Mouse (Mus musculus) hindbrain, embryonic 14.5 days (tissue): Measurements from ENCODE around the gene Marco. TPM values are rescaled to one million over a fixed set of nuclear protein-coding genes. Genes with fewer than 3 reads are reported as not detected.

ENCODE experiments used
- ATAC-seq: fragments of 200-750 bp; cut with Nextera tagmentation; 2 replicates; pipeline ENCODE4 v1.8.0; 2017; ENCODE audit warnings: moderate number of reproducible peaks, mild to moderate bottlenecking, moderate TSS enrichment, moderate library complexity; ENCODE audit not compliant: low FRiP score
- DNase-seq: peaks from one replicate; pipeline ENCODE4 v3.0.0-alpha.2; 2015; ENCODE audit warnings: low spot score
- H3K27ac ChIP-seq: fragments of 300-500 bp; sonication (generic); 2 replicates; pipeline ENCODE4 v1.5.1; 2014; ENCODE audit warnings: mild to moderate bottlenecking, moderate library complexity
- H3K27me3 ChIP-seq: fragments of 300-500 bp; sonication (generic); 2 replicates; pipeline ENCODE4 v1.6.1; 2014; ENCODE audit warnings: mild to moderate bottlenecking, low read length, mixed read lengths; ENCODE audit not compliant: control insufficient read depth, insufficient read depth
- H3K36me3 ChIP-seq: fragments of 300-500 bp; sonication (generic); replicated peaks from 2 replicates; pipeline ENCODE4 v1.6.1; 2014; ENCODE audit not compliant: control insufficient read depth, insufficient read depth
- H3K4me1 ChIP-seq: fragments of 300-500 bp; sonication (generic); replicated peaks from 2 replicates; pipeline ENCODE4 v1.6.1; 2014; ENCODE audit warnings: antibody characterized with exemption, low read length, mixed read lengths; ENCODE audit not compliant: control insufficient read depth, insufficient read depth
- H3K4me2 ChIP-seq: fragments of 300-500 bp; sonication (generic); replicated peaks from 2 replicates; pipeline ENCODE4 v1.6.1; 2014; ENCODE audit warnings: mild to moderate bottlenecking, moderate library complexity
- H3K4me3 ChIP-seq: fragments of 300-500 bp; sonication (generic); replicated peaks from 2 replicates; pipeline ENCODE4 v1.5.1; 2014; ENCODE audit warnings: mild to moderate bottlenecking, low read length
- H3K9ac ChIP-seq: fragments of 300-500 bp; sonication (generic); 2 replicates; pipeline ENCODE4 v1.6.1; 2014
- H3K9me3 ChIP-seq: fragments of 300-500 bp; sonication (generic); 2 replicates; pipeline ENCODE4 v1.6.1; 2016; ENCODE audit warnings: low read length; ENCODE audit not compliant: control insufficient read depth
- WGBS: fragments of 180-500 bp; shearing (Covaris S2); extraction: QIAGEN DNeasy Blood & Tissue Kit; methylation state at CpG from one replicate; pipeline ENCODE4 v1.1.7; 2014; 5-methylcytosine and 5-hydroxymethylcytosine counted together
- polyA plus RNA-seq: library from polyadenylated mRNA; unstranded; fragments of >200 nt; fragmentation: Nextera tagmentation; extraction: Ambion mirVana; gene quantifications from 2 replicates; pipeline ENCODE4 v1.2.1, GENCODE M21; 2014

The Marco gene
- 0.21 TPM in 1 of 2 replicates, not detected in the other for polyA plus RNA-seq

GRCm38 (mm10) chr1:120504924-120505323, at the start of gene Marco:
Gene Marco (minus strand): TSS chr1:120505024.
- ATAC-seq, result no peak
- Histone ChIP-seq H3K27ac (no peak within 1 kb of the TSS), H3K4me2 (no peak within 1 kb of the TSS), H3K4me3 (no peak within 1 kb of the TSS), H3K9ac (no peak within 1 kb of the TSS), H3K9me3 (no peaks in the 10 kb centered on the region), H3K27me3 (no peaks in the 10 kb centered on the region), H3K4me1 (no peaks in the 10 kb centered on the region), H3K36me3 (no peaks in the 10 kb centered on the region)
- 83% methylated on average over 1 of the region's 1 CpGs for WGBS
- DNase-seq, result no peak

- Histone ChIP-seq H3K27me3 (no peaks in the 10 kb centered on the region), H3K27ac (no peak overlapping the region)
- 85% methylated on average over 7 of the region's 7 CpGs for WGBS
Measured at GRCm38 (mm10) chr1:120539506-120540029, 34.7 kb upstream of the Marco start.

GRCm38 (mm10) chr1:120536998-120537397, 32.2 kb upstream of the Marco start:
- H3K9ac ChIP-seq, result no peak overlapping the region
- WGBS, result 90% methylated on average over 1 of the region's 1 CpGs
- H3K9me3 ChIP-seq, result no peaks in the 10 kb centered on the region
- no peak for DNase-seq
- H3K27ac ChIP-seq, result no peak overlapping the region
- no peaks in the 10 kb centered on the region for H3K4me1 ChIP-seq
- no peaks in the 10 kb centered on the region for H3K27me3 ChIP-seq
- H3K4me3 ChIP-seq, result no peak overlapping the region
- no peak overlapping the region for H3K4me2 ChIP-seq
- no peak for ATAC-seq
- no peaks in the 10 kb centered on the region for H3K36me3 ChIP-seq

More at GRCm38 (mm10) chr1:120539506-120540029, 34.7 kb upstream of the Marco start:
- H3K4me2 ChIP-seq, result no peak overlapping the region
- DNase-seq (no peak), ATAC-seq (no peak)
- no peaks in the 10 kb centered on the region for H3K4me1 ChIP-seq
- H3K4me3 ChIP-seq, result no peak overlapping the region
- H3K36me3 ChIP-seq, result no peaks in the 10 kb centered on the region
- H3K9me3 ChIP-seq, result no peaks in the 10 kb centered on the region
- H3K9ac ChIP-seq, result no peak overlapping the region

GRCm38 (mm10) chr1:120535919-120536318, 31.1 kb upstream of the Marco start:
- no peak for DNase-seq
- no peak overlapping the region for H3K27ac ChIP-seq

GRCm38 (mm10) chr1:120532321-120532916, 27.6 kb upstream of the Marco start:
- Histone ChIP-seq H3K36me3 (no peaks in the 10 kb centered on the region), H3K9ac (no peak overlapping the region), H3K27ac (no peak overlapping the region), H3K4me2 (no peak overlapping the region), H3K4me1 (no peaks in the 10 kb centered on the region), H3K27me3 (no peaks in the 10 kb centered on the region), H3K9me3 (no peaks in the 10 kb centered on the region), H3K4me3 (no peak overlapping the region)
- DNase-seq, result no peak
- no peak for ATAC-seq
- 85% methylated on average over 6 of the region's 6 CpGs for WGBS

More at GRCm38 (mm10) chr1:120535919-120536318, 31.1 kb upstream of the Marco start:
- no peak overlapping the region for H3K4me3 ChIP-seq
- H3K9me3 ChIP-seq, result no peaks in the 10 kb centered on the region
- no peak overlapping the region for H3K4me2 ChIP-seq
- H3K27me3 ChIP-seq, result no peaks in the 10 kb centered on the region
- WGBS, result 89% methylated on average over 1 of the region's 1 CpGs
- no peak for ATAC-seq
- H3K4me1 ChIP-seq, result no peaks in the 10 kb centered on the region
- no peak overlapping the region for H3K9ac ChIP-seq
- no peaks in the 10 kb centered on the region for H3K36me3 ChIP-seq

GRCm38 (mm10) chr1:120531770-120532169, 26.9 kb upstream of the Marco start:
- Histone ChIP-seq H3K27me3 (no peaks in the 10 kb centered on the region), H3K4me1 (no peaks in the 10 kb centered on the region), H3K9ac (no peak overlapping the region), H3K4me2 (no peak overlapping the region), H3K27ac (no peak overlapping the region), H3K36me3 (no peaks in the 10 kb centered on the region), H3K9me3 (no peaks in the 10 kb centered on the region), H3K4me3 (no peak overlapping the region)
- ATAC-seq, result no peak
- 77% methylated on average over 3 of the region's 3 CpGs for WGBS
- DNase-seq, result no peak

GRCm38 (mm10) chr1:120529881-120530280, 25.1 kb upstream of the Marco start:
- ATAC-seq (no peak), DNase-seq (no peak)
- WGBS, result 81% methylated on average over 2 of the region's 2 CpGs
- Histone ChIP-seq H3K4me2 (no peak overlapping the region), H3K27me3 (no peaks in the 10 kb centered on the region), H3K9ac (no peak overlapping the region), H3K36me3 (no peaks in the 10 kb centered on the region), H3K9me3 (no peaks in the 10 kb centered on the region), H3K4me3 (no peak overlapping the region), H3K27ac (no peak overlapping the region), H3K4me1 (no peaks in the 10 kb centered on the region)

GRCm38 (mm10) chr1:120517618-120518017, 12.8 kb upstream of the Marco start:
- Histone ChIP-seq H3K9me3 (no peaks in the 10 kb centered on the region), H3K4me1 (no peaks in the 10 kb centered on the region), H3K36me3 (no peaks in the 10 kb centered on the region), H3K9ac (no peak overlapping the region), H3K27me3 (no peaks in the 10 kb centered on the region), H3K4me2 (no peak overlapping the region), H3K4me3 (no peak overlapping the region), H3K27ac (no peak overlapping the region)
- WGBS, result 78% methylated on average over 7 of the region's 7 CpGs
- ATAC-seq (no peak), DNase-seq (no peak)

GRCm38 (mm10) chr1:120510311-120510710, 5.5 kb upstream of the Marco start:
- H3K9me3 ChIP-seq, result no peaks in the 10 kb centered on the region
- H3K27ac ChIP-seq, result no peak overlapping the region
- H3K4me2 ChIP-seq, result no peak overlapping the region
- 78% methylated on average over 3 of the region's 3 CpGs for WGBS
- H3K36me3 ChIP-seq, result no peaks in the 10 kb centered on the region
- no peak overlapping the region for H3K9ac ChIP-seq
- no peak overlapping the region for H3K4me3 ChIP-seq
- H3K4me1 ChIP-seq, result no peaks in the 10 kb centered on the region
- DNase-seq (no peak), ATAC-seq (no peak)
- H3K27me3 ChIP-seq, result no peaks in the 10 kb centered on the region
